Mouse (Mus musculus) hindbrain, embryonic 14.5 days (tissue): ENCODE data around the gene Cog7. TPM values are rescaled to one million over a fixed set of nuclear protein-coding genes. Genes with fewer than 3 reads are reported as not detected.

Experiments
- ATAC-seq: fragments of 200-750 bp; cut with Nextera tagmentation; 2 replicates; pipeline ENCODE4 v1.8.0; 2017; ENCODE audit warnings: moderate number of reproducible peaks, mild to moderate bottlenecking, moderate TSS enrichment, moderate library complexity; ENCODE audit not compliant: low FRiP score
- DNase-seq: peaks from one replicate; pipeline ENCODE4 v3.0.0-alpha.2; 2015; ENCODE audit warnings: low spot score
- H3K27ac ChIP-seq: fragments of 300-500 bp; sonication (generic); 2 replicates; pipeline ENCODE4 v1.5.1; 2014; ENCODE audit warnings: mild to moderate bottlenecking, moderate library complexity
- H3K27me3 ChIP-seq: fragments of 300-500 bp; sonication (generic); 2 replicates; pipeline ENCODE4 v1.6.1; 2014; ENCODE audit warnings: mild to moderate bottlenecking, low read length, mixed read lengths; ENCODE audit not compliant: control insufficient read depth, insufficient read depth
- H3K36me3 ChIP-seq: fragments of 300-500 bp; sonication (generic); replicated peaks from 2 replicates; pipeline ENCODE4 v1.6.1; 2014; ENCODE audit not compliant: control insufficient read depth, insufficient read depth
- H3K4me1 ChIP-seq: fragments of 300-500 bp; sonication (generic); replicated peaks from 2 replicates; pipeline ENCODE4 v1.6.1; 2014; ENCODE audit warnings: antibody characterized with exemption, low read length, mixed read lengths; ENCODE audit not compliant: control insufficient read depth, insufficient read depth
- H3K4me2 ChIP-seq: fragments of 300-500 bp; sonication (generic); replicated peaks from 2 replicates; pipeline ENCODE4 v1.6.1; 2014; ENCODE audit warnings: mild to moderate bottlenecking, moderate library complexity
- H3K4me3 ChIP-seq: fragments of 300-500 bp; sonication (generic); replicated peaks from 2 replicates; pipeline ENCODE4 v1.5.1; 2014; ENCODE audit warnings: mild to moderate bottlenecking, low read length
- H3K9ac ChIP-seq: fragments of 300-500 bp; sonication (generic); 2 replicates; pipeline ENCODE4 v1.6.1; 2014
- H3K9me3 ChIP-seq: fragments of 300-500 bp; sonication (generic); 2 replicates; pipeline ENCODE4 v1.6.1; 2016; ENCODE audit warnings: low read length; ENCODE audit not compliant: control insufficient read depth
- WGBS: fragments of 180-500 bp; shearing (Covaris S2); extraction: QIAGEN DNeasy Blood & Tissue Kit; methylation state at CpG from one replicate; pipeline ENCODE4 v1.1.7; 2014; 5-methylcytosine and 5-hydroxymethylcytosine counted together
- polyA plus RNA-seq: library from polyadenylated mRNA; unstranded; fragments of >200 nt; fragmentation: Nextera tagmentation; extraction: Ambion mirVana; gene quantifications from 2 replicates; pipeline ENCODE4 v1.2.1, GENCODE M21; 2014

The Cog7 gene
- polyA plus RNA-seq, 1 experiment from 2014 or later: 24.4 TPM

DNA sequence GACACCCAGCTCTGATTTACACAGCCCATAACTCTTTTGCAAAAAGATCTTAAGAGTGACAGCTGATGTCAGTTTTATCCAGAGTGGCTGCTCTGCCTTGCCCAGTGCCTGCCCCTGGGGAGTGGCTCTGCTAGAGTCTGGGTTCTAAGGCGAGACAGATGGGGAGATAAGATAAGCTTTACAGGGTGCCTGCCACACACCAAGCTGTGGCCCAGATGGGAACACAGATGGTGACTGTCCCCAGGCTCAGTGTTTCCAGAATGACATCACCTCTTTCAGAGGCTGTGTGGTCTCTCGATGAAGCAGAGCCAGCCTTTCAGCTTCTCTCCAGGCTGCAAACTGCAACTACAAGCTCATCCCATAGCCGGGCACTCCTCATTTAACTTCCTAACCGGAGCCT lies 41.8 kb downstream of the Cog7 start:
- Histone ChIP-seq H3K4me2 (no peak overlapping the region), H3K4me1 (no peaks in the 10 kb centered on the region; the same call in none of the 2 replicates), H3K9ac (no peak overlapping the region), H3K36me3 (peaks cover 29% of the 10 kb centered on the region), H3K27ac (no peak overlapping the region), H3K27me3 (no peaks in the 10 kb centered on the region), H3K4me3 (no peak overlapping the region), H3K9me3 (no peaks in the 10 kb centered on the region)
- DNase-seq: peak; percentile 33
- WGBS: 32% methylated on average over 4 of the region's 4 CpGs
- ATAC-seq: peak; percentile 43; the same call in 1 of the 2 replicates

DNA sequence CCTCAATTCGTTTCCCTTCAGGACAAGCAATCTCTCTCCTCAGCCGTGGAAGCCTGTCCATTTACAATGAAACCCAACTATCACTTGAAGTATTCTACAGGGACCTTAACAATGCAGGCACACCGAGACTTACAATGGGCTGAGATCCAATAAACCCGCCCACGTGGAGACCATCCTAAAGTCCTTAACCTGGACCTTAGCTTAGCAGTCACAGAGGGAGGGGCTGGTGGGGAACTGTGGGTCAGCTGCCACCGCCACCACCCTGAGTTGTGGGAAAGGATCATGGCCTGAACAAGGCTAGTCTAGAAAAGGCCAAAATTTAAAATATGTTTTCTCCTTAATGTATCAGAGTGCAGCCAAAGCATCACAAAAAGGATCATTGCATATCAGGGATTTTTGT lies 42.3 kb downstream of the Cog7 start:
- H3K4me2 ChIP-seq: no peak overlapping the region
- WGBS: 50% methylated on average over 6 of the region's 6 CpGs
- no peaks in the 10 kb centered on the region for H3K27me3 ChIP-seq
- H3K4me1 ChIP-seq: no peaks in the 10 kb centered on the region; the same call in none of the 2 replicates
- H3K4me3 ChIP-seq: no peak overlapping the region
- H3K9ac ChIP-seq: no peak overlapping the region
- H3K36me3 ChIP-seq: peaks cover 29% of the 10 kb centered on the region
- H3K27ac ChIP-seq: no peak overlapping the region
- no peak for ATAC-seq
- no peaks in the 10 kb centered on the region for H3K9me3 ChIP-seq
- DNase-seq: no peak

DNA sequence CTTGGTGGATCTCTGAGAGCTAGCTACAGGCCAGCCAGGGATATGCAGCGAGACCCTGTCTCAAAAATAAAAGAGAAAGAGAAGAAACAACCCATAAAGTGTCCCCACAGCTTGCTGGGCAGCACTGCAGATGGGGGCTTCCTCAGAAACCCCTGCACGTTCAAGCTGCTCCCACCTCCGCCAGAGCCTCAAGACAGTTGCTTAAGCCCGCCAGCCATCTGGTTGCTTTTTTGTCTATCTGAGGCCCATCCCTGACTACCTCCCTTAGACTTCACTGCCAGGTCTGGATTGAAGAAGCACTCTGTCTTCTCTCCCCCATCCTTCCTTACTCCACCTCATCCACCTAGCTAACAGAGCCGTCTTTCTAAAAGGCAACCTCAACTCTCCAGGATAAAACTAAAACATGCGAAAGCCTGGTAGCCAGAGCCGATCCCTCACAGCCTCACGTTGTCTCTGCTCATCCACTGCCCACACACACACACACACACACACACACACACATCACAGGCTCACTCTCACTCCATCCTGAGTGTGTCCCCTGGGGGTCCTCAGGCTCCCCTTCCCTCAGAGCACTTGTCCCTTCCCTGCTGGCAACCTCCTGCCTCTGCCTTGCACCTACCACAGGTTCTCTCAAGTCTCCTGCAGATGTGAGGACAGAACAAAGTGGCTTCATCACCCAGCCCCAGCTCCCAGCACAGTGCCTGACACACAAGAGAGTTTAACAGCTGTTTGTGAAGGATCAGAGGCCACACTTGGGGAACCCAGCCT lies 43.2 kb downstream of the Cog7 start:
- ATAC-seq (no peak), DNase-seq (no peak)
- Histone ChIP-seq H3K9ac (no peak overlapping the region), H3K27me3 (no peaks in the 10 kb centered on the region), H3K9me3 (no peaks in the 10 kb centered on the region), H3K27ac (no peak overlapping the region), H3K36me3 (peaks cover 22% of the 10 kb centered on the region), H3K4me1 (no peaks in the 10 kb centered on the region; the same call in none of the 2 replicates), H3K4me2 (no peak overlapping the region), H3K4me3 (no peak overlapping the region)
- 68% methylated on average over 8 of the region's 8 CpGs for WGBS

DNA sequence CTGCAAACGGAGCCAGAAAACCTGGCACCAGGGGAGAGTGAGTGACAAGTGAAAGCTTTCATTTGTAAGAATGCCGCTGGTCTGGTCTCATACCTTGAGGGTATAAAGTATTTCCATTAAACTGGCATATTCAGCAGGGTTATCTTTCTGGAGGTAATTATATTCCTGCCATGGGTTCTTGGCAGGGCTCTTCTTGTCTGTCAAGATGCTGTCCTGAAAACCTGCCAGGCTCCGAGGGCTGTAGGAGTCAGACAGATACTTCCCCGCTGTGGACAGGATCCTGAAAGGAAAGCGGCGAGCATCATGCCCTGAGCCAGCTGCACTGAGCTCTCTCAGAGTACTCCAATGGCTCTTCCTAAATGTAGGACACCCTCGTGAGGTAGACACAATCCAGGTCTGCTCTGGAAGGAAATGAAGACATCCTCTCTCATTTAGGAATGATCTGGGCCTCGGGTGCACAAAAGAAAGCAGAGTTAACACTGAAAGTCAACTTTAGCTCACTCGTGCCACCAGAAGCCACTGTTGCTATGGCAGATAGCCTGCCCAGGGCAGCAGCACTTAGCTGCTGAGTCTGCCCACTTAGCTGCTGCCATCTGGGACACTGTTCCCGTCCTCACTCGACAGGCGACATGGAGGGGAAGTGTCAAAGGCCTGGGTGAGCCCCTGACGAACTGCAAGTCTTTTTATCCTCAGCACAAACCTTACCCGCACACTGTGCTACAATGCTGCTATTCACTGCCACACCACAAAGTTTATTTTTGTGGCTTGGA lies 44.5 kb downstream of the Cog7 start:
- ATAC-seq: no peak
- Histone ChIP-seq H3K9ac (no peak overlapping the region), H3K9me3 (no peaks in the 10 kb centered on the region), H3K4me2 (no peak overlapping the region), H3K27me3 (no peaks in the 10 kb centered on the region), H3K4me3 (no peak overlapping the region), H3K36me3 (peaks cover 12% of the 10 kb centered on the region), H3K27ac (no peak overlapping the region), H3K4me1 (no peaks in the 10 kb centered on the region; the same call in none of the 2 replicates)
- peak; percentile 34 for DNase-seq
- 64% methylated on average over 14 of the region's 14 CpGs for WGBS

DNA sequence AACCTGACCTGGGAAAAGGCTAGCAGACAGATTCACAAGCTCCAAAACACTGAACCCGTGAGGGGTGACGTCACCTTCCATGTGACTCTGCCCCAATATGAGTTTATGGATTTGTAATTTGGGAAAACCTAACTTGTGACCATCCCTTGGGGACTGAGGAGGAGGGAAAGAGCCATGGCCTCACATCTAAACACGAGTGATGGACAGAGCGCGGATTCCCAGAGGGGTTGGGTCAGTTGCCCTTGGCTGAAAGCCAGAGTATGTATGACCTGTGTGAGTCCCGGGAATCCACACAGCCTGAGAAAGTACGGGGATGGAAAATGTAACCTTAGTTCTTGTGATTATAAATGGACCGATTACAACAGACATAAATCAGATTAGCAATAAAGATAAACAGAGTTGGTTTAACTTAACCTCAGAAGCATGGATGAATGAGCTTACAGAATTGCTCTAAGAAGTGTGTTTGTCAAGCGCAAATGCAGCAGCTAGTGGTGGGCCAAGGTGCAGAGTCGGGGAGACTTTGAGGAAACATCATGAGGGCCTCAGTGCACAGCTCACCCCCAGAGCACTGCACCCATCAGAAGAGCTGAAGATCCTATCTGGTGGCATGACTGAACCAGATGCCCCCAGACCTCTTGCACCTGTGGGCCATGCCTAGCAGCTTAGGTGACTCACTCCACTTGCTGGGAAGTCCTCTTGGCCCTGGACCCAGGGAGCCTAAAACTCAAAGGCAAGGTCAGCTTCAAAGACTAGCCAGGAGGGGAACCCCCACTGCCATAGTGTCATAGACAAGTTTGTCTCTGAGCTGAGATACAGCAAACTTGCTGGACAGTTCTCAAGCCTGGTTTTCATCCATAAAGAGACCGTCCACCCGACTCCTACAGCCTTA lies 45.4 kb downstream of the Cog7 start:
- no peaks in the 10 kb centered on the region for H3K9me3 ChIP-seq
- no peaks in the 10 kb centered on the region for H3K27me3 ChIP-seq
- H3K4me2 ChIP-seq: no peak overlapping the region
- no peaks in the 10 kb centered on the region; the same call in none of the 2 replicates for H3K4me1 ChIP-seq
- H3K36me3 ChIP-seq: peaks cover 5% of the 10 kb centered on the region; the same call in 1 of the 2 replicates
- ATAC-seq: no peak
- H3K9ac ChIP-seq: no peak overlapping the region
- no peak overlapping the region for H3K4me3 ChIP-seq
- no peak for DNase-seq
- WGBS: 81% methylated on average over 12 of the region's 12 CpGs
- H3K27ac ChIP-seq: no peak overlapping the region

DNA sequence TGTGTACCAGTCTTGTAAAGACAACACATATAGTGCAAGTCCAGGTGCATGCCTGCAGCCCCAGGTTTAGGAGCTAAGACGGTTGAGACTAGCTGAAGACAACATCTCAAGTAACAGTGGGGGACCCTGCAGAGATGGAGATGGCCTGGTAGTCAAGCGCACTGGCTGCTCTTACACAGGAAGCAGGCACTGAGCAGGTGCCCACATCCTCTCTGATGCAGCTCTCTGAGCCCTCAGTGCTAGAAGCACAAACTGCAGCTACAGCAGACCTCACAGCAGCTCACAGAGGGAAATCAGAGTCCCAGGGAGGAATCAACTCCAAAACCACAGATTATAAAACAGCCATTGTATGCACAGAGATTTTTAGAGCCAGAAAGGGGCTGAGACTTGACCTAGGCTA lies 47.2 kb downstream of the Cog7 start:
- H3K9me3 ChIP-seq: no peaks in the 10 kb centered on the region
- 88% methylated on average over 2 of the region's 2 CpGs for WGBS
- ATAC-seq (no peak), DNase-seq (no peak)
- H3K4me2 ChIP-seq: no peak overlapping the region
- no peak overlapping the region for H3K4me3 ChIP-seq
- H3K27me3 ChIP-seq: no peaks in the 10 kb centered on the region
- no peaks in the 10 kb centered on the region; the same call in none of the 2 replicates for H3K4me1 ChIP-seq
- H3K9ac ChIP-seq: no peak overlapping the region
- H3K36me3 ChIP-seq: peaks cover 15% of the 10 kb centered on the region
- H3K27ac ChIP-seq: no peak overlapping the region

DNA sequence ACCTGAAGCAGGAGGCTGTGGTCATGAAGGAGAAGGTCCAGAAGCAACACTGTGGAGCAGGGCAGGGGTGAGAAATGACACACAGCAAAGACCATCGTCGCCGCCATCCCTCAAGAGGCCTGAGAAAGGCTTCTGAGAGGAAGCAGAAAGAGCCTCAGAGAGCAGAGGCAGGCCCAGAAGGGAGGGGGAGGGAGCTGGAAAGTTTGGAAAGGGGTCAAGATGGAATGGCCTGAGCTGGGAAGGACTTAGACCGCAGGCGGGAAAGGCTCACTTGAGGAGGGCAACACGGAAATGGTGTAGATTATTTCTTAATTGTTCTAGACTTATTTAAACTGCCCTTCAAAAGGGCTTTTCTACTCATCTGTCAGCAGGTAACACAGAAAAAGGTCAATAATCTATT lies 47.8 kb downstream of the Cog7 start:
- H3K27me3 ChIP-seq: no peaks in the 10 kb centered on the region
- no peak overlapping the region for H3K9ac ChIP-seq
- no peaks in the 10 kb centered on the region for H3K9me3 ChIP-seq
- WGBS: 87% methylated on average over 6 of the region's 6 CpGs
- DNase-seq (no peak), ATAC-seq (no peak)
- H3K4me2 ChIP-seq: no peak overlapping the region
- no peak overlapping the region for H3K27ac ChIP-seq
- no peaks in the 10 kb centered on the region; the same call in none of the 2 replicates for H3K4me1 ChIP-seq
- no peak overlapping the region for H3K4me3 ChIP-seq
- peaks cover 22% of the 10 kb centered on the region for H3K36me3 ChIP-seq

DNA sequence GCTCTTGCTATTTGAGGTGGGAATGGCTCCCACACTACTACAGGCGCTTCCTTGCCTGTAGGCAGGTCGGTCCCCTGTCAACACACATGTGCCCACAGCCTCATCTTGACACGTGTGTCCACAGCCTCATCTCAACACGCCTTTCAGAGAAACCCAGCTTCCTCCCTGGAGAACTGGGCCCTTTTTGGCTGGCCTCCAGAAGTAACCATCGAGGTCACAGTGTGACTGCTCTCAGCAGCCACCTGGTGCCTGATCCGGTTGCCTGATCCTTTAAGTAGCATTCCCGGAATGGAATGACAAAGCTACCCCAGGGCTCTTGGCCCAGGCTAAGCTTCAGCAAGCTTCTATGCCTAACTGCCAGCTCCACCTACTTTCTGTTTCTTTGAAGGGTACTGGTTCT lies 50.3 kb downstream of the Cog7 start:
- no peak for ATAC-seq
- Histone ChIP-seq H3K4me2 (no peak overlapping the region), H3K27ac (no peak overlapping the region), H3K4me3 (no peak overlapping the region), H3K9me3 (no peaks in the 10 kb centered on the region), H3K4me1 (no peaks in the 10 kb centered on the region), H3K36me3 (peaks cover 35% of the 10 kb centered on the region), H3K9ac (no peak overlapping the region), H3K27me3 (no peaks in the 10 kb centered on the region)
- DNase-seq: no peak
- WGBS: 43% methylated on average over 7 of the region's 7 CpGs

DNA sequence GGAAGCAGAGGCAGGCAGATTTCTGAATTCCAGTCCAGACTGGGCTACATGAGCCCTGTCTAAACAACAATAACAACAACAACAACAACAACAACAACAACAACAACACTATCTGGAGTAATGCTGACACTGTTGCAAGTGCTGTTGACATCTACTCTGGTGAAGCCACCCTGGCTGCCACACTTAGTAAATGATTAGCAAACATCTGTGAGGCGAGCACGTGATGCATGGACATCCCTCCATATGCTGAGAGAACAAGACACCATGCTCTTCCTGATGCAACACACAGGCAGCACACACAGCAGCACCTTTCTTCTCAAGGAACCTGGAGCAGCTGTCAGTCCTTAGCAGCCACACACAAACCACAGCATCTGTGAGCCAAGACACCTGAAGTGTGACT lies 53.6 kb downstream of the Cog7 start:
- H3K4me1 ChIP-seq: no peaks in the 10 kb centered on the region
- WGBS: 95% methylated on average over 2 of the region's 2 CpGs
- no peak overlapping the region for H3K4me3 ChIP-seq
- no peak overlapping the region for H3K9ac ChIP-seq
- no peaks in the 10 kb centered on the region for H3K9me3 ChIP-seq
- ATAC-seq (no peak), DNase-seq (no peak)
- peaks cover 43% of the 10 kb centered on the region for H3K36me3 ChIP-seq
- H3K27ac ChIP-seq: no peak overlapping the region
- no peak overlapping the region for H3K4me2 ChIP-seq
- H3K27me3 ChIP-seq: no peaks in the 10 kb centered on the region
